Mouse (Mus musculus) bone marrow macrophage, adult 2 months (primary cell): ENCODE measurements around the gene Nos1.

Source experiments
- CTCF ChIP-seq: IDR thresholded peaks from 2 replicates; pipeline ENCODE4 v1.5.1; 2012; ENCODE audit warnings: low read depth, mild to moderate bottlenecking, low read length, moderate library complexity
- POLR2A ChIP-seq: IDR thresholded peaks from 2 replicates; pipeline ENCODE4 v1.6.1; 2012; ENCODE audit warnings: mild to moderate bottlenecking, low read depth, low read length, borderline replicate concordance

DNA sequence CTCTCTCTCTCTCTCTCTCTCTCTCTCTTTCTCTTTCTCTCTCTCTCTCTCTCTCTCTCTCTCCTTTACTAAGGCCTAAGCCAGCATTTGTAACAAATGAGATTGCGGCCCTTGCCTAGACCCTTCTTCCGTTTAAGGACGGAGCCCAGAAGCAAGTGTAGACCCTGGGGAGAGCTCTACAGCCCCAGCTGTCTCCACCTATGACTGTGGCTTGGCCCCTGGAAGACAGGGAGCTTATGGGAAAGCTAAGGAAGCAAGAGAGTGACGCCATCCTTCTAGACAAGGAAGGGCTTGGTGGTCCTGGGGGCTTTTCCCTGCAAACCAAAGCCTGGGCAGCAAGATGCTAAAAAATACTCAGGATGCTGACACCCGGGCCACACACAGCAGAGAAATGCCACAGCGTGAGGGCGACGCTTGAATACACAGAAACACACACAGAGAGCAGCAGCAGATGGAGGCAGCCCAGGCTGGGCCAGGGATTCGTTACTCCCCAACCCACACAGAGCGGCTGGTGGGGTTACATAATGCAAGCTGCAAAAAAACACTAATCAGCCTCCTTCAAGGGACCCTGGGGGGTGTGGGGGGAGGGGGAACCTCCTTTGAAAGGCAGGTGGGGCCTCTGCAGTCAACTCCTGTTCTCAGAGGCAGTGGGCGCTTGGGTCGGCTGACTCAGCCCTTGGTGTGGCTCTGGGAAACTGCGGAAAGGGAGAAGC, 83.9 kb downstream of the Nos1 start:
- no peak for TF ChIP-seq CTCF
- TF ChIP-seq POLR2A = no peak
